Mouse (Mus musculus): ENCODE measurements around the gene Stard9.
"Not testable (repeated sequence)": the region's sequence is repeated elsewhere in the genome, so short reads cannot be mapped to it uniquely, and the experiment has no call there.

Gene Stard9

DNA sequence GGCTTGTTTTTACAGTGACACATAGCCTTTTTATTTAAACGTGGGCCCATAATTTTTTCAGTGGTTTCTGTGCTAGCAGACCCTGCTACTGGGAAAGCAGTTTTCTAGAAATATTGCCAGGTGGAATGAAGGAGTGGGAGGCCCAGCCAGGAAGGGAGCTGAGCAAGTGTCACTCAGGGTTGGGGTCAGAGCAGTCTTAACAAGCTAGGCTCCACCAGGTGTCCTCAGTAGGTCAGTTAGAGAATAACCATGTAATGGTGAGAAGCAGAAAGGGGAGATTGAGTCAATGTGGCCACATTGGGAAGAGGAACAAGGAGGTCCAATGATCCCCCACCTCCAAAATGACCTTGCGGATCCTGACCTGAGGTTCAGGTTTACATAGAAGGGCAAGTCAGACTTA lies 25.8 kb downstream of the Stard9 start:
- DNase-seq (ENCODE audit: low spot score), result no peak

- DNase-seq (ENCODE audit: low spot score), result no peak
Observed at GRCm38 (mm10) chr2:120655905-120656304, 27.0 kb downstream of the Stard9 start.

DNA sequence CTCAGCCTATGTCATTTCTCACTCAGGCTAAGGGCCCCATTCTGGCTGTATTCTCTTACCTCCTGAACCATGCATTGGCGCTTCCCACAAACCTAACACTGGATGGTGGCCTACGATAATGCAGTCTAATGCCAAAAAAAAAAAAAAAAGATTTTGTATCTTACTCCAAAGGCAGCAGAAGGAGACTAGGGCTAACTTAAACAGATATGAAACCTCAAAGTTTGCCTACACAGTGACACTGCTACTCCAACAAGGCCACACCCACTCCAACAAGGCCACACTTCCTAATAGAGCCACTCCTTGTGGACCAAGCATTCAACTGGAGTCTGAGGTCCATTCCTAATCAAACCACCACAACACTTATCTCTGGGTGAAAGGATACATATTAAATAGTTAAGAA lies 27.8 kb downstream of the Stard9 start:
- DNase-seq (ENCODE audit: low spot score), result no peak

DNA sequence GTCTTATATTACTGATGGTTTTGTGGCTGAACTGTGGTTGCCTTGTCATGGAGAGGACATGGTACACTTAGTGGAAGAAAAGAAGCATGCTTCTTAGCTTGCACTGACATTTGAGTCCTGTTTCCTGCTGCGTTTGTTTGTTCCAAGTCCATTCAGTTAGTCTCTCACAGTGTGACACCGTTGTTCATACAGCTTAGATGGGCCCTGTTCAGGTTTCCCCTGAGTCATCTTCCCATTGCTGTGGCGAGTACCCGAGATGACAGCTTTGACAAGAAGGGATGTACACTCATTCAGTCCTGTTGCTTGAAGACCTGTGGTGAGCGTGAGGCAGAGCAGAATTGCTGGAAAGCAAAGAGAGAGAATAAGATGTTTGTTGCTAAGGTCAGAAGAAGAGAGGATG lies 29.6 kb downstream of the Stard9 start:
- no peak for DNase-seq (ENCODE audit: low spot score)

DNA sequence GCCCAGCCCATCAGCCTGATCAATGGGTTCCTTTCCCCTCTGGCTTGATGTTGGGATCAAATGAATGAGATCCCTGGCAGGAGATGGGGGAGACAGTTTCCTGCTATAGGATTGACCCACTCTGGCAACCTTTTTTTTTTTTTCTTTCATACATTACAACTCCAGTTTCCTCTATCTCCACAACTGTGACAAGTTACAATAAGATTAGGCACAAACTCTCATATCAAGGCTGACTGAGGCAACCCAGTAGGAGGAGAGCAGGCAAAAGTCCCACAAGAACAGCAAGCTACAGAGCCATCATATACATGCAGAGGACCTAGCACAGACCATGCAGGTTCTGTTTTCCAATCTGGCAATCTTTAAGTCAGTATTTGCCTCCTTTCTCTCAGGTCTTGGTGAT lies 30.4 kb downstream of the Stard9 start:
- no peak for DNase-seq (ENCODE audit: low spot score)

DNA sequence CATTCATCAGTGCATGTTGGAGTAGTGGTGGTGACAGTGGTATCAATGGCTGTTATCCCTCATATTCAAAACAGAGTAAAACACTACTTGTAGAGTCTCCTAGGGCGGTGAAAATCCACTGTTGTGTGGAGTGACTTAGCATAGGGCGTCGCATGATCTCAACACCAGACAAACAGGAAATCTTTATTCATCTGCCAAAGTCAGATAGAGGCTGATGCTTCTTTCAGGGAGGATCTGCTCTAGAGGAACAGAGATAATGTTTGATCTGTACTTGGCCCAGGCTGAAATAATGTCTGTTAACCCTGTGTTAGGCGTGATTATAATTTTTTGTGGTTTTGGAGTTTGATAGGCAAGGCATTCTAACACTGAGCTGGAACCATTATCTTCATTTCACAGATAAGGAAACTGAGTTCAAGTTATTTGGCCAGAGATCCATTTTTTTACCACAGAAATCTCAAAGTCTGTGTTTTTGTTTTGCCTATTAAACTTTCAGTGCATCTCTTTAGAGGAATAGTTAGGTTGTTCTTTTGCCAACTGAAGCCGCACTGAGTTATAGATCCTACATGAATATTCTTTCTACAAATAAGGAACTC lies 31.7 kb downstream of the Stard9 start:
- DNase-seq (ENCODE audit: low spot score), result no peak

- no peak for DNase-seq (ENCODE audit: low spot score)
Observed at GRCm38 (mm10) chr2:120662766-120663165, 33.8 kb downstream of the Stard9 start.

- no peak for DNase-seq (ENCODE audit: low spot score)
Observed at GRCm38 (mm10) chr2:120663491-120664154, 34.7 kb downstream of the Stard9 start.

DNA sequence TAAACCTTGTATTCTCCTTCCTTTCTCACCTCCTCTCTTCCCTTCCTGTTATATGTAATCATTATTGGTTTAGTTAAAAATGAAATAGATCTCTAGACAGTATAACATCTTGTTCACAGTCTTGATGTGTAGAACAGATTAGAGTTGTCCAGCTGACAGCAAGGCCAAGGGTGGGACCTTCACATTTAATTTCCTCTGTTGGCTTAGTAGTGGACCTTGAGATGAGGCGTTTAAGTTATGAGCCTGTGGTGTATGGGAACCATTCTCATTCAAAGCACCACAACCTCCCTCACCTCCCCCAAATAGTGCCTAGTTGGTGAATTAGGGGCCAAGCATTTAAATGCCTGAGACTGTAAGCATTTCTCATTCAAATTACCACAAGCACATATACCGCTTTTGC lies 38.5 kb downstream of the Stard9 start:
- DNase-seq (ENCODE audit: low spot score), result no peak

DNA sequence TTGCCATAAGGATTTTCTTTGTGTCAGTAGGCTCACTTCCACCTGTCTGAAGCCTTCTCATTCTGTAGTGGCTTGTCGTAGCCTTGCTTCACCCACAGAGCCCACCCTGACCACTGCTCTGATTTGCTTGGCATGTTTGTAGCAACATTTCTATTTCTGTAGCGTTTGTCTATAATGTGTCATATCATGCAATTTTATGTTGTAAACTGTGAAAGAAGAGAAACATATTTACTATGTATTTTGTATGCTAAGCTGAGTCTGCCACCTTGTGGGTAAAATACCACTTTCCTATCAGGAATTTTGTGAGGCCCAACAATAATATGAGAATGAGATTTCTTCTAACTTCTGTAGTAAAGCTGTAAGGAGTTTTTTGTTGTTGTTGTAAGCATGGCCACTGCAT lies 41.3 kb downstream of the Stard9 start:
- no peak for DNase-seq (ENCODE audit: low spot score)

DNA sequence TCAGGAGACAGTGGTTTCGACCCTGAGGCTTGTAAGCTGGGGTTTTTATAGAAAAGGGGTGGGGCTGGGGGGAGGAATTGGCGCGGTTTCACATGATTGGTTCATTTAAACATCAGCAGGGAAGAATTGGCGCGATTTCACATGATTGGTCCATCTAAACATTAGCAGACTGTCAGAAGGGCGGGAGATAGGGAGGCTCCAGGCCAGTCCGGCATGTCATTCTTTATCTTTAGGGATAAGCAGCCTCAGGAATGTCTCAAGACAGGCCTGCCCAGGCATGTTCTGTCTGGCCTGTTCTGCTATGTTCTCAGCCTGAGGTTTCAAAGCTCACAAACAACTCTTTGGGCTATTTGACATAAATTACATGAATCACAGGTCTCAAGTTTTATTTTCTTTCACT lies 52.2 kb downstream of the Stard9 start:
- DNase-seq (ENCODE audit: low spot score), result not testable (repeated sequence)

DNA sequence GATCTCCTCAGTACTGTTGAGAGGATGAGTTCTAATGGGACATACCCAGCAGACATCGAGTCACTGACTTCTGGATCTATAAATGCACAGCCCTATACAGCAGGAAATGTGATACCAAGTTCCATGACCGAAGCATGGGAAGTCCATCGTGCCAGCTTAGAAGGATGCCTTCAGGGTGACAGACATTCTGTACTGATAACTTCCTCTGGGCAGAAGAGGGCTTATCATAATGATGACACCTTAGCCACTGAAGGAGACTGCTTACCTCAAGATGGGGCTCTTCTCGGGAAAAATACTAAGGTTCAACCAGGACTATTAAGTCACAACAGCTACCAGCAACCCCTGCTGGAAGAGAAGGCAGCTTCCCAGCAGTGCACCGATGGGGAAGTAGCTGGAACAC lies 68.8 kb downstream of the Stard9 start:
- no peak for DNase-seq (ENCODE audit: low spot score)

GRCm38 (mm10) chr2:120700379-120700885 lies 71.5 kb downstream of the Stard9 start:
- no peak for DNase-seq (ENCODE audit: low spot score)

GRCm38 (mm10) chr2:120702675-120703074 lies 73.8 kb downstream of the Stard9 start:
- no peak for DNase-seq (ENCODE audit: low spot score)

DNA sequence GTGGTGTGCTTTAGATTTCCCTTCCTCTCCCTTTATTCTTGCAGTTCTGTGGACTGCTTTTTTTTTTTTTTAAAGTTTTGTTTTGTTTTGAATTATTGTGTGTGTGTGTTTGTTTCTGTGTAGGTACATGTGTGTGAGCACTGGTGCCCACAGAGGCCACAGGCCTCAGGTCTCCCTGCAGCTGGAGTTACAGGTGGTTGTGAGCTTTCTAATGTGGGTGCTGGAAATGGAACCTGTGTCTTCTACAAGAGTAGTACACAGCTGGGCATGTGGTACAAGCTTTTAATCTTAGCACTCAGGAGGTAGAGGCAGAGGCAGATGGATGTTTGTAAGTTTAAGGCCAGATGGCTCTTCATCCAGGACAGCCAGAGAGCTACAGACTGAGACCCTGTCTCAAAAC lies 78.1 kb downstream of the Stard9 start:
- no peak for DNase-seq (ENCODE audit: low spot score)

DNA sequence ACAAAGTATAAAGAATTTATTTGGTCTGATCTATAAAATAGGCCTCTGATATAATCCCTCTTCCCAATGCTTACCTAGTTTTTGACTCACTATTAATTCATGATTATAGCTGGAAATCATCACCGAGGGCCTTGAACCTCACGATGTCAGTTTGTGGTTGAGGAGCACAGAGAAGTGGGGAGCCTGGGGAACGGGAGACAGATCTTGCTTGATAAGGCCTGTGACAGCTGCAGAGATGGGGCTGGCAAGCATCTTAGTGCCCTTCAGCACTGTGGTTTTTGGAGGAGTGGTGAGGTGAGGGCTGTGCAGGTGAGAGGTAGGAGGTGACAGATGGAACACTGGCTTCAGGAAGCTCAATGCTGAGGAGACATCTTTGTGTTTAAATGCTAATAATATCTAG lies 81.2 kb downstream of the Stard9 start:
- DNase-seq (ENCODE audit: low spot score), result no peak

DNA sequence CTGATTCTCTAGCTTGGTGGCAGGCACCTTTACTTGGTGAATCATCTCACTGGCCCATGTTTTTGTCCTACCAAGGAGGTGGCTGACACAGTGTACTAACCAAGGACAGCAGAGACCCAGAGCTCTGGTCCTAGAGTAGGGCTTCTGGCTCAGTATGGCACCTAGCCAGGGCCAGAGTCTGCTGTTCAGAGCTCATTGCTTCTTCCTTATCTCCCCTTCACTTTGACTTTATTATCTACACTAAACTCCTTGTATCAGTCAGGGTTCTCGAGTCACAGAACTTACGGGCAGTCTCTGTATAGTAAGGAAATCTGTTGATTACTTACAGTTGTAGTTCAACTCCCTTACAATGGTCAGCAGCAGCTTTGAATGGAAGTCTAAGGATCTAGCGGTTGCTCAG lies 82.0 kb downstream of the Stard9 start:
- no peak for DNase-seq (ENCODE audit: low spot score)

DNA sequence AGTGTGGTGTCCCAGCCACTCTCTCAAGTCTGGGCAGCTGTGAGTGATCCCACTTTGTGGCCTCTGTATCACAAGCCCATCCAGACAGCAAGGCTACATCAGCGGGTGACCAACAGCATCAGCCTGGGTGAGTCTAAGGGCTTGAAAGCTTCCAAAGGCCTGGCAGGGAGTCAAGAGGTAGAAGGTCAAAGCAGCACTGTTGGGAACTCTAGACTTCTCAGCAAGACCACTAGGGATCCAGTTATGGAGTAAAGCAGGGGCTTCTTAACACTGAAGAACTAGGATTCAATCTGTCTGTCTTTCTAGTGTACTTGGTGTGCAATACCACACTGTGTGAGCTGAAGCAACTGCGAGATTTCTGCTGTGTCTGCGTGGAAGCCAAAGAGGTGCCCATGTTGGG lies 84.5 kb downstream of the Stard9 start:
- no peak for DNase-seq (ENCODE audit: low spot score)

DNA sequence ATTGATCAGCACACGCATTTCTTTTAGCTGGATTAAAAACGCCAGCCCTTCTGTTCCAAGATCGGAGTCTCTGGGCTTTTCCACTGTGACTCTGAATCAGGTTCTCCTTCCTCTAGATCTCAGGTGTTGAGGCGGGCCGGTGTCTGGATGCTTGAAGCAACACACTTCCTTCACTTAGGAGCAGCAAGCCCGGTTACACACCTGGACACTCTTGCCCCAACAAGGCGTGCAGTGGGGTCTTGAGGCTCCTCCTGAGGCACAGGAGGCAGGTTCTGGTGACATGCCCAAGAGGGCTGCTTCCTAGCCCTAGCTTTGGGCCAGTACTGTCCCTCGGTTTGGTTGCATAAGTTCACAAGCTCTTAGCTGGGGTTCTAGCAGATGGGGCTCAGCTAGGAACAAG lies 89.6 kb downstream of the Stard9 start:
- no peak for DNase-seq (ENCODE audit: low spot score)

- no peak for DNase-seq (ENCODE audit: low spot score)
Observed at GRCm38 (mm10) chr2:120720821-120721220, 91.9 kb downstream of the Stard9 start.

DNA sequence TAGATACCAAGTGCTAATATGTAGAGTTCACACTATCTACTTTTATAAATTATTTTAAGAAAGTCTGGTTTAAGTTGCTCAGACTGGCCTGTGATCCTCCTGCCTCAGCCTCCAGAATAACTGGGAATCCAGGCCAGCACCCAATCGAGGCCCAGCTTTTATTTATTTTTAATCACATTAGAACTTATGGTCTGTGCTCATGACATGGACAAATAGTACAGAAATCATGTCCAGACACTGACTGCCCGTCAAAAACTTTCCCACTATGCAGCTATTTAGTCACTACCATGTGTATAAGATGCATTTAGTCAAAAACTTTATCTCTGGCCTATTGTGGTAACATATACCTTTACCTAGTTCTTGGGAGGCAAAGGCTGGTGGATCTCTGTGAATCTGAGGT lies 93.0 kb downstream of the Stard9 start:
- DNase-seq (ENCODE audit: low spot score), result no peak

DNA sequence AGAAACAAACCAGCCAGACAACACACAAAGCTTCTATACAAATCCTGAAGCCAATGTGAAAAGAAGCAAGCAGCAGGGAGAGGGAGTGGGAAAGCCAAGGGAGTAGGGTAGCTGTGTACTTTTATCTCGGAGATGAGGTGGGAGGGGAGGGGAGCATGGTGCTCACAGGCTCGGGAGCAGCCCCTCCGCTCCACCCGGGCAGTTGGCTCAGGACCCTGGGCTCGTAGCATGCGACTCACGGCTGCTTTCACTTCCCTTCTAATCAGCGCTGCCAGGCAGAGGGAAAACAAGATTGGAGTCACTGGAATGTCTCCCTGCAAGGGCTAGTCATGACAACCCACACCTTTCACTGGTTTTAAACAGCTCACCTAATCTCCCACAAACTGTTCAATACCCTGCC lies 93.6 kb downstream of the Stard9 start:
- no peak for DNase-seq (ENCODE audit: low spot score)

GRCm38 (mm10) chr2:120723621-120724020 lies 94.7 kb downstream of the Stard9 start:
- no peak for DNase-seq (ENCODE audit: low spot score)

GRCm38 (mm10) chr2:120724176-120724575 lies 95.3 kb downstream of the Stard9 start:
- DNase-seq (ENCODE audit: low spot score), result no peak

Data from T-cell, adult 2 months (primary cell).